Mouse (Mus musculus): ENCODE data around the gene Uba3.

The Uba3 gene

DNA sequence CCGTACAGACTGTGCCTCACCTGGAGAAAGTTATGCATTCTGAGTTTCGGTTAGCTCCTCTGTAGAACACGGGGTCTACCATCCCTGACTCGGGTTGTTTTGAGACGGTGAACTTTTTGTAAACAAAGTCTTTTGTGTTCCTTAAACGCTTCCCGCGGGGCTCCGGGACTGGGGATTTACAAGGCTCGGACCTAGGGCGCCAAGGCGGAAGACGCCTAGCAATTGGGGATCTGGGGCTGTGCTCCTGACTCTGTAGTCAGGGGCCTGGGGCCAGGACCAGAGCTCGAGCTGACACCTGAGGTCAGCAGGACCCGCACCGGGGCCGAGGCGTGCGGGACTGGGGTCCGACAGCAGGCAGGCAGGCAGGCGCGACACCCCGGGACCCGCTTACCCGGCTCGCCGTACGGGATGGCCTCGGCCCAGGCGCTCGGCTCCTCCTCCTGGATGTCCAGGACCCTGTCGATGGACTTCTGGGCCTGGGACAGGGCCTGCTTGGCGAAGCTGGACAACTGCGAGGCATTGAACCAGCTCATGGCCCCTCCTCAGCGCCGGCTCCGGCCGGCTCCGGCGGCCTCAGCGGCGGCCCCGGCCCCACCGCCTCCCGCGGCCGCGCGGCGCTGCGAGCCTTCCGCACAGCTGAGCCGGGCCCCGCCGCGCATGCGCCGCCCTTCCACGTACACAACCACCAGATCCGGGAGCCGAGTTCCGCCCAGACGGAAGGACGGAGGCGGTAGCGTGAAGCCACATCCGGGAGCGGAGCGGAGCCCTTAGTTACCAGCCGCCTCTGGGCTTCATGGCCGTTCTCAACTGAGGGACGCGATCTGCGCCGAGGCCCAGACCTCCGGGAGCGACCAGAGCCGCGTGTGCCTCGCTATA lies 26.7 kb downstream of the Uba3 start, which contains the start of gene Tmf1:
Gene Tmf1, minus strand, starts transcription at position 632 of the 876 bp plus-strand sequence.
- Histone ChIP-seq H3K4me3 (replicated peaks; ENCODE audit: low read length) (peak within 1 kb of the TSS; percentile 96), H3K27me3 (ENCODE audit: insufficient read depth, low read length) (no peaks in the 10 kb centered on the region), H3K9me3 (ENCODE audit: low read length) (no peaks in the 10 kb centered on the region), H3K4me1 (replicated peaks; ENCODE audit: low read depth, low read length) (peaks cover 31% of the 10 kb centered on the region), H3K36me3 (ENCODE audit: insufficient read depth, low read length) (peaks cover 44% of the 10 kb centered on the region)
- TF ChIP-seq CTCF (conservative IDR thresholded peaks at IDR 0.05; ENCODE audit: low read length) (no peak), NANOG (IDR thresholded peaks at IDR 0.05; ENCODE audit: borderline replicate concordance, low read length) (no peak), POU5F1 (IDR thresholded peaks at IDR 0.05; ENCODE audit: borderline replicate concordance, low read length) (no peak)

DNA sequence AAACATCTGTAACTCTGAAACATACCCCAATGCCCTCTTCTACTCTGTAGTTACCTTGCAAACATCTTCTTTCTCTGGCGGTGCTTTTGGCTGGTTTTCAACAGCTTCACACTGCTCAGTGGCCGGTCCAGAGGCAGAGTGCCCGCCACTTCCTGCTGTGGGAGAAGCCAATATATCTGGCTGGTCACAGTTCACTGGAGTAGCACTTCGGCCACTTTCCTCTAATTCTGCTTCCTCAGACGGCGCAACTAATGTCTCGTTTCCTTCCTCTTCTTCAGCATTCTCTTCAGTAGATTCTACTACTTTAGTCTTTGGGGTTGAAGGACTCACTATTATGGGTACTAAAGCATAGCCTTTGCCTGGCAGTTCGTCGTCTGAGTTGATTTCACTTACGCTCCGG lies 29.7 kb downstream of the Uba3 start:
- peaks cover 31% of the 10 kb centered on the region for H3K4me1 ChIP-seq (replicated peaks; ENCODE audit: low read depth, low read length)
- peaks cover 46% of the 10 kb centered on the region for H3K36me3 ChIP-seq (ENCODE audit: insufficient read depth, low read length)
- no peak overlapping the region for H3K4me3 ChIP-seq (replicated peaks; ENCODE audit: low read length)
- H3K9me3 ChIP-seq (ENCODE audit: low read length) = no peaks in the 10 kb centered on the region
- no peaks in the 10 kb centered on the region for H3K27me3 ChIP-seq (ENCODE audit: insufficient read depth, low read length)
- TF ChIP-seq NANOG (IDR thresholded peaks at IDR 0.05; ENCODE audit: borderline replicate concordance, low read length) (no peak), POU5F1 (IDR thresholded peaks at IDR 0.05; ENCODE audit: borderline replicate concordance, low read length) (no peak), CTCF (conservative IDR thresholded peaks at IDR 0.05; ENCODE audit: low read length) (no peak)

DNA sequence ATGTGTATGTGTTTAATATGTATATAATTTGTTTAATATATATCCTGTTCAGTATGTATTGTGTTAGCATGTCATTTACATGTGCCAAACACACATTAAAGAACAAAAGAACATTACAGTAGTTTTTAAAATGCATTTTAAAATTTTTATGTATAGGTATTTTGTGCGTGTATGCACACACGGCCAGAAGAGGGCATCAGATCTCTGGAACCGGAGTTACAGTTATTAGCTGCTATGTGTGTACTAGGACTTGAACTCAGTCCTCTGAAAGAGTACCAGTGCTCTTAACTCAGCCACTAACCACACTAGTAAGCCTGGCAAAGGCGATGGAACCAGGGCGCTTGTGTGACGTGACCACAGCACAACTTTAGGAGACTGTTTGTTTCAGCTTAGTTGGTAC lies 55.3 kb downstream of the Uba3 start:
- Histone ChIP-seq H3K27me3 (ENCODE audit: insufficient read depth, low read length) (peaks cover 7% of the 10 kb centered on the region; the same call in 1 of the 2 replicates), H3K4me3 (replicated peaks; ENCODE audit: low read length) (no peak overlapping the region), H3K9me3 (ENCODE audit: low read length) (no peaks in the 10 kb centered on the region), H3K36me3 (ENCODE audit: insufficient read depth, low read length) (peaks cover 5% of the 10 kb centered on the region; the same call in 1 of the 2 replicates), H3K4me1 (replicated peaks; ENCODE audit: low read depth, low read length) (peaks cover 33% of the 10 kb centered on the region)
- no peak; the same call in 1 of the 2 replicates for TF ChIP-seq CTCF (conservative IDR thresholded peaks at IDR 0.05; ENCODE audit: low read length)
- no peak for TF ChIP-seq POU5F1 (IDR thresholded peaks at IDR 0.05; ENCODE audit: borderline replicate concordance, low read length)
- no peak for TF ChIP-seq NANOG (IDR thresholded peaks at IDR 0.05; ENCODE audit: borderline replicate concordance, low read length)

DNA sequence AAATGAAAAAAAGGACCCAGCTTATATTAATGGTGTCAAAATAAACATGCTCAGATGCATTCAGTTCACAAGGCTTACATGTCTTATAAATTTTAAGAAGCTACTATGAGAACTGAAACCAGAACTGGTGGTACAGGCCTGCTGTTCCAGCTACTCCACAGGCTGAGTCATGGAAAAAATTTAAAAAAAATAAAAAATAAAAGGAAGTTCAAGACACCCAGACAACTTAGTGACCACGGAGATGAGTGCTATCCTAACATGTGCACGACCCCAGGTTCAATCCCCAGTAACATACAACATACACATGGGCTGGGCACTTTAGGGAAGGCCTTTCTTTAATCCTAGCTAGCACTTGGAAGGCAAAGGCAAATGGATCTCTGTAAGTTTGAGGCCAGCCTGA lies 55.7 kb downstream of the Uba3 start:
- no peak for TF ChIP-seq CTCF (conservative IDR thresholded peaks at IDR 0.05; ENCODE audit: low read length)
- no peak for TF ChIP-seq NANOG (IDR thresholded peaks at IDR 0.05; ENCODE audit: borderline replicate concordance, low read length)
- TF ChIP-seq POU5F1 (IDR thresholded peaks at IDR 0.05; ENCODE audit: borderline replicate concordance, low read length) = no peak
- peaks cover 34% of the 10 kb centered on the region for H3K4me1 ChIP-seq (replicated peaks; ENCODE audit: low read depth, low read length)
- H3K4me3 ChIP-seq (replicated peaks; ENCODE audit: low read length) = no peak overlapping the region
- H3K36me3 ChIP-seq (ENCODE audit: insufficient read depth, low read length) = peaks cover 5% of the 10 kb centered on the region; the same call in 1 of the 2 replicates
- no peaks in the 10 kb centered on the region for H3K9me3 ChIP-seq (ENCODE audit: low read length)
- peaks cover 7% of the 10 kb centered on the region; the same call in 1 of the 2 replicates for H3K27me3 ChIP-seq (ENCODE audit: insufficient read depth, low read length)

DNA sequence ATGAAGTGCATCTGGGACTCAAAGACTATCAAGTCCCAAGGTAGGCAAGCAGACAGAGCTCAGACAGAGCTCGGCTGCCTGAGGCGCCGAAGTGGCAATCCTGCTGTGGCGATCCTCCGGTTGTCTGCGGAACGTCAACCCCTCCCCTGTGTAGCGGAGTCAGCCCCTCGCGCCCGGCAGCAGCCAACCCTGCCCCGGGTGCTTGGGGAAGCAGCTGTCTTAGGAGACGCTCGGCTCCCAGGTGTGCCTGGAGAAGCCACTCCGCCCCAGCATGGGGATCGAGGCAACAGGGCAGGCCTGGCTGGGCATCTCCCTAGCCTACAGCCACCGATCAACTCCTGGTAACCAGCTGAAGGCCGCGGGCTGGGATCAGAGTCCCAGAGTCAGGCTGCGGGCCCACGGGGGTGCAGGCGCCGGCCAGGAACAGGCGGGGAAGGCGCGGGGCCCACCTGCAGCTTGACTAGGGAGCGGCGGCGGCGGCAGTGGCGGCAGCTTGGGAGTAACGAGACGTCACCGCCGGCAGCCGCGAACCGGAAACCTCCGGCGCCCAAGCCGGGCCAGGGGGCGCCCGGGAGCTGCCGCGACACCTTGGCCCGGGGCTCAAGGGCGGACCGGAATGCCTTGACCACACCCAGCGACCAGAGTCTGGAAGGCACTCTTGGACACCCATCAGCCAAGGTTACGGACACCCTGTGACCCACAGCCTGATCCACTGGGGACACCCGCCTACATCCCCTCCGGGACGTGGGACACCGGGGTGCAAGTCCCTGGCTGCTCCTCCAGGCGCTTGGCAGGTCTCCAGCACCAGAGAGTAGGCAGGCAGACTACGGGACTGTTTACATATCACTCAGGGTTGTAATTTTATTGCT lies 56.8 kb downstream of the Uba3 start, which contains the start of gene Eogt:
Gene Eogt, minus strand, starts transcription at position 800 of the 869 bp plus-strand sequence.
- Histone ChIP-seq H3K36me3 (ENCODE audit: insufficient read depth, low read length) (peaks cover 7% of the 10 kb centered on the region), H3K4me1 (replicated peaks; ENCODE audit: low read depth, low read length) (peaks cover 39% of the 10 kb centered on the region), H3K4me3 (replicated peaks; ENCODE audit: low read length) (peak within 1 kb of the TSS; percentile 89), H3K9me3 (ENCODE audit: low read length) (no peaks in the 10 kb centered on the region), H3K27me3 (ENCODE audit: insufficient read depth, low read length) (peaks cover 7% of the 10 kb centered on the region; the same call in 1 of the 2 replicates)
- TF ChIP-seq NANOG (IDR thresholded peaks at IDR 0.05; ENCODE audit: borderline replicate concordance, low read length) (no peak), POU5F1 (IDR thresholded peaks at IDR 0.05; ENCODE audit: borderline replicate concordance, low read length) (no peak), CTCF (conservative IDR thresholded peaks at IDR 0.05; ENCODE audit: low read length) (no peak)

DNA sequence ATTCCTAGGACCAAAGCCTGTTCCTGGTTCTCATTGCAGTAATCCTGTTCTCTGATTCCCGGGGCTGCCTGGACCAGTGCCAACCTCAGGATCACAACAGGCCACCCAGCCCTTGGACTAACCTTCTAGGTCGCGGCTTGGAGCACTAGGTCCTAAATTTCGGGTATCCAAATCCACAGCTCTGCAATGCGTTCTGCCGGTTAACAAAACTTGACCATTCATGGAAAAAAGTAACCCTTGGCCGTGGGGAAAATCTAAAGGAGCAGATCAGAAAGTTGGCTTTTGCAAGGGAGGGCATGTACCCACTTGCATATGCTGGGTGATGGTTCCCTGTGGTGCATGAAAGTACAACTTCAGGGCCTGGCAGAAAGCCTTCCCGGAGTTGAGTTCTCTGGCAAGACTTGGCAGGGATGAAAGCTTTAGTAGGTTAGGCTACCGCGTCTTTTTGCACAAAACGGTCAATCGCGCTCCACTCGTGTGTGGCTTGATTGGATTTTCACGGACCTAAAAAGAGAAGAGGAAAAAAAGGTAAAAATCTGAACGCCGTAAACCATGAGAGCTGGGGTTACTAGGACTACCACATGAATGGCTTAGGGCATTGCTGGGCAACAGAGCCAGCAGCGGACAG lies 57.6 kb downstream of the Uba3 start:
- peaks cover 41% of the 10 kb centered on the region for H3K4me1 ChIP-seq (replicated peaks; ENCODE audit: low read depth, low read length)
- peak overlapping the region; percentile 89 for H3K4me3 ChIP-seq (replicated peaks; ENCODE audit: low read length)
- H3K27me3 ChIP-seq (ENCODE audit: insufficient read depth, low read length) = peaks cover 7% of the 10 kb centered on the region; the same call in 1 of the 2 replicates
- H3K9me3 ChIP-seq (ENCODE audit: low read length) = no peaks in the 10 kb centered on the region
- H3K36me3 ChIP-seq (ENCODE audit: insufficient read depth, low read length) = peaks cover 4% of the 10 kb centered on the region; the same call in 1 of the 2 replicates
- no peak for TF ChIP-seq NANOG (IDR thresholded peaks at IDR 0.05; ENCODE audit: borderline replicate concordance, low read length)
- no peak for TF ChIP-seq POU5F1 (IDR thresholded peaks at IDR 0.05; ENCODE audit: borderline replicate concordance, low read length)
- no peak for TF ChIP-seq CTCF (conservative IDR thresholded peaks at IDR 0.05; ENCODE audit: low read length)

DNA sequence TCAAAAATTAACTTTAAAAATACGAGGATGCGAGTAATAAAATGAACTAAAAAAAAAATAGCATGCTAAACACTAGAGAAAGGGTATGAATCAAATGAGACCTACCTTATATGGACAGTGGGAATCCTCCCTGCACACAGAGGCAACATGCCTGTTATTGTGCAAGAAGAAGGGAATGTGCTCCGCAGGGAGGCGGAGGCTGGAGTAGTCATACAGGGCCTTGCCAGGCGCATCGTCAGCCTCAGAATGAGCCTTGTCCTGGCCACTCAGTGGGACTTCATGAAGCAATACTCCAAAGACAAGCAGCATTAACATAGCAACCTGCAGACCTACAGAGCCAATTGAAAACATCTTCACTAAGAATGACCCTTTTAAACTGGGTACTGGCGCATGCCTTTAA lies 60.3 kb downstream of the Uba3 start:
- Histone ChIP-seq H3K27me3 (ENCODE audit: insufficient read depth, low read length) (peaks cover 7% of the 10 kb centered on the region; the same call in 1 of the 2 replicates), H3K36me3 (ENCODE audit: insufficient read depth, low read length) (peaks cover 4% of the 10 kb centered on the region; the same call in 1 of the 2 replicates), H3K9me3 (ENCODE audit: low read length) (no peaks in the 10 kb centered on the region), H3K4me1 (replicated peaks; ENCODE audit: low read depth, low read length) (peaks cover 54% of the 10 kb centered on the region), H3K4me3 (replicated peaks; ENCODE audit: low read length) (no peak overlapping the region)
- TF ChIP-seq CTCF (conservative IDR thresholded peaks at IDR 0.05; ENCODE audit: low read length) = no peak
- TF ChIP-seq NANOG (IDR thresholded peaks at IDR 0.05; ENCODE audit: borderline replicate concordance, low read length) = no peak
- TF ChIP-seq POU5F1 (IDR thresholded peaks at IDR 0.05; ENCODE audit: borderline replicate concordance, low read length) = no peak

Data from E14TG2a.4 (cell line).